Mouse (Mus musculus): Measurements from ENCODE around the gene Slc4a5. TPM values are rescaled to one million over a fixed set of nuclear protein-coding genes. Genes with fewer than 3 reads are reported as not detected.

The Slc4a5 gene
- polyA plus RNA-seq, 1 experiment from 2014 or later, result 0.05 TPM

DNA sequence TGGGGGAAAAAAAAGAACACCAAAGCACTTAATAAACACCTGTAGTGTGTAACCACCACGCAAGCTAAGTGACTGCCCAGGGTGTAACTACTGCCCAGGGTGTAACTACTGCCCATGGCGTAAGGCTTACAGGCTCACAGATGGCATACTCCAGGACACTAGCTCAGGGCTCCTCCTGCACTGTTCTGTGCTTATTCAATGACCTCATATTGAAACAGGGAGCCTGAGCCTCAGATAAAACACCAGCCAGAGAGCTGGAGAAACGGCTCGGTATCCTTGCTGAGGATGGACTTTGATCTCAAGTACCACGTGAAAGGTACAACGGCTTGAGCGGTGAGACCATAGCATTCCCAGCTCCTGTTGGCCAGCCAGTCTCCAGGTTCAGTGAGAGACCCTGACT lies 92.4 kb downstream of the Slc4a5 start:
- 83% methylated on average over 7 of the region's 7 CpGs for WGBS (ENCODE audit: insufficient replicate concordance)
- Histone ChIP-seq H3K27me3 (ENCODE audit: insufficient read depth, low read length) (no peaks in the 10 kb centered on the region), H3K27ac (ENCODE audit: low read depth) (no peak overlapping the region), H3K36me3 (replicated peaks; ENCODE audit: insufficient read depth, low read length) (peaks cover 45% of the 10 kb centered on the region), H3K4me2 (ENCODE audit: low read depth, low read length) (no peak overlapping the region), H3K4me3 (ENCODE audit: low read depth, low read length) (no peak overlapping the region), H3K9me3 (ENCODE audit: low read length) (no peaks in the 10 kb centered on the region), H3K4me1 (ENCODE audit: insufficient read depth) (peaks cover 23% of the 10 kb centered on the region), H3K9ac (replicated peaks) (peak overlapping the region; percentile 30; the same call in 1 of the 2 replicates)
- DNase-seq (no peak), ATAC-seq (peak; percentile 31; the same call in 1 of the 2 replicates)
- TF ChIP-seq EP300 (IDR thresholded peaks at IDR 0.05; ENCODE audit: low read depth) (no peak), CTCF (IDR thresholded peaks at IDR 0.05; ENCODE audit: low read depth) (no peak)

DNA sequence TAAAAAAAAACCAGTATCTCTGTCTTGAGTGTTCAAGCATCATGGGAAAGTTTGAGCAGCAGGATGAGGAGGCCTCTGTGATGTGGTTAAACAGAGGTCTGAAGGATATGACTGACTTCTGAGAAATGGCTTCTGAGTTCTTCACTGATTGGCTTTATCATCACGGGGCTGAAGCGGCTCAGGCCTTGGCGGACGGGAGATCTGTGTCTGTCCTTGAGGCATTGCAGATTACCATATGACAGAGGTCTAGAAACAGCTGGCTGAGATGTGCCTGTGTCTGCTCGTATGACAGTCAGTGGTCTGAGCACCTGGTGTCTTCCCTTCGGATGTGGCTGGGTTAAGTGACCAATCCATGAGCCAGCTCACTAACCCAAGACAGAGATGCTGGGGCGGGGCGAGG lies 92.9 kb downstream of the Slc4a5 start:
- Histone ChIP-seq H3K9me3 (ENCODE audit: low read length) (no peaks in the 10 kb centered on the region), H3K4me1 (ENCODE audit: insufficient read depth) (peaks cover 23% of the 10 kb centered on the region), H3K4me2 (ENCODE audit: low read depth, low read length) (no peak overlapping the region), H3K9ac (replicated peaks) (no peak overlapping the region), H3K27me3 (ENCODE audit: insufficient read depth, low read length) (no peaks in the 10 kb centered on the region), H3K4me3 (ENCODE audit: low read depth, low read length) (no peak overlapping the region), H3K36me3 (replicated peaks; ENCODE audit: insufficient read depth, low read length) (peaks cover 45% of the 10 kb centered on the region), H3K27ac (ENCODE audit: low read depth) (no peak overlapping the region)
- DNase-seq (no peak), ATAC-seq (peak; percentile 36)
- WGBS (ENCODE audit: insufficient replicate concordance), result 77% methylated on average over 8 of the region's 8 CpGs
- TF ChIP-seq EP300 (IDR thresholded peaks at IDR 0.05; ENCODE audit: low read depth) (peak; percentile 84), CTCF (IDR thresholded peaks at IDR 0.05; ENCODE audit: low read depth) (no peak)

DNA sequence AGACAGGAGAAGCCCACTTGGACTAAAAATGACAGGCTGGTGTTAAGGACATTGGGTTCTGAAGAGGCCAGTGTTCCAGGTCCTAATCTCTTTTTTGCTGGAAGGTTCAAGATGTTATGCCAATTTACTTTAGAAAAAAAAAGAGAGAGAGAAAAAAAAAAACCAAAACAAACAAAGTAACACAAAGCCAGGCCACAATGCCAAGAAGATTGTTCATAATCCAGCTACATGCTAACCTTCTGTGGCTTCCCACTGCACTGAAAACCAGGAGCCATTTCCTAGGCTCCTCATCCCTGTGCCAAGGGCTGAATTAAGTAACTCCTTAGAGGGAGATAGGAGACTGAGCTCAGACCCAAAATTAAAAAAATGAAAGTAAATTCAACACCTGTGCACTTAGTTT lies 95.7 kb downstream of the Slc4a5 start:
- ATAC-seq (no peak), DNase-seq (no peak)
- TF ChIP-seq CTCF (IDR thresholded peaks at IDR 0.05; ENCODE audit: low read depth), result no peak
- no peak for TF ChIP-seq EP300 (IDR thresholded peaks at IDR 0.05; ENCODE audit: low read depth)
- Histone ChIP-seq H3K4me1 (ENCODE audit: insufficient read depth) (peaks cover 23% of the 10 kb centered on the region), H3K4me2 (ENCODE audit: low read depth, low read length) (peak overlapping the region; percentile 97), H3K27ac (ENCODE audit: low read depth) (no peak overlapping the region), H3K9ac (replicated peaks) (no peak overlapping the region), H3K27me3 (ENCODE audit: insufficient read depth, low read length) (no peaks in the 10 kb centered on the region), H3K4me3 (ENCODE audit: low read depth, low read length) (peak overlapping the region; percentile 85), H3K36me3 (replicated peaks; ENCODE audit: insufficient read depth, low read length) (peaks cover 30% of the 10 kb centered on the region), H3K9me3 (ENCODE audit: low read length) (no peaks in the 10 kb centered on the region)

DNA sequence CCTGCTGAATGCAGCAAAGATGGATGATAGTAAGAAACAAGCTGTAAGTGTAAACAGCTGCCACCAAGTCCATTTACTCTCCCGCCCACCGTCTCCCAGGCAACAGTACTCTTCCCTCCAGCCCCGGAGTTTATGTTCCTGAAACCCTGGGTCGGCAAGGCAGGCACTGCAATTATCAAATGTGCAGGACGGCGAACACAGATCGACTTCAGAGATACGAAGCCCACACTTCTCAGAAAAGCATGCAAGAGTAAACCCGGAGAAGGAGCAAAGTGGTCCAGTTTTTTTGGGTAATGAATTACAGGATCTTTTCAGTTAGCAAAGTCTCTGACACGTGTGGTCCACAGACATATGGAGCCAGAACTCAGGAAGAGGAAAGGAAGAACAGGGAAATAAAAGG lies 96.4 kb downstream of the Slc4a5 start:
- ATAC-seq, result no peak
- Histone ChIP-seq H3K4me3 (ENCODE audit: low read depth, low read length) (peak overlapping the region; percentile 85), H3K9me3 (ENCODE audit: low read length) (no peaks in the 10 kb centered on the region), H3K36me3 (replicated peaks; ENCODE audit: insufficient read depth, low read length) (peaks cover 22% of the 10 kb centered on the region), H3K27me3 (ENCODE audit: insufficient read depth, low read length) (no peaks in the 10 kb centered on the region), H3K9ac (replicated peaks) (peak overlapping the region; percentile 75), H3K27ac (ENCODE audit: low read depth) (no peak overlapping the region), H3K4me2 (ENCODE audit: low read depth, low read length) (peak overlapping the region; percentile 97), H3K4me1 (ENCODE audit: insufficient read depth) (peaks cover 23% of the 10 kb centered on the region)
- peak; percentile 43 for DNase-seq
- WGBS (ENCODE audit: insufficient replicate concordance), result 17% methylated on average over 10 of the region's 10 CpGs
- TF ChIP-seq CTCF (IDR thresholded peaks at IDR 0.05; ENCODE audit: low read depth) (no peak), EP300 (IDR thresholded peaks at IDR 0.05; ENCODE audit: low read depth) (no peak)

DNA sequence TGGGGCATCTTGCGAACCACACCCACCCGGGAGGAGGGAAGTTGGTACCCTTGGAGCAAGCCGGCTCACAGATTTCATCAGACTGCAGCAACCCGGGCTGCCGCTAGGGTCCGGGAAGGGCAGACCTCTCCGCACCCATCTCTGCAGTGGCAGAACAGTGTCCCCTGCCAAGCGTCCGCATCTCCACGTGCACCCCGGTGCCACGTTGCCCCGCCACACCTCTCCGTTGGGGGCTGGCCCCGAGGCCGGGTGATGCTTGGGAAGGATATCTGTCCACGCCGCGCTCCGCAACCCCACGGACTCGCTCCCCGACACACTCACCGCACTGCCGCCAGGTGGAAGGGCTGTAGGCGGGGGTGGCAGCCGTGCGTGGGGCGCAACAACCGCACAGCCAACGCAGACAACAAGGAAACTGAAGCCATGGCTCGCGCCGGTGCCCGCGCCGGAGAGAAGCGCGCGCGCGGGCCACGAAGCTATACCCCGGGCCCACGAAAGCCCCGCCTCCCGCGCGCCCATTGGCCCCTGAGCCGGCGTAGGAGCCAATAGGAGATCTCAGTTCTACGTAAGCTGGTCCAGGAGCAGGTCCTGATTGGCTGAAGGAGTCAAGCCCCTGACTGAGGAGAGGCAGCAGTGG lies 97.6 kb downstream of the Slc4a5 start:
- Histone ChIP-seq H3K9me3 (ENCODE audit: low read length) (no peaks in the 10 kb centered on the region), H3K27ac (ENCODE audit: low read depth) (peak overlapping the region; percentile 39; the same call in 1 of the 2 replicates), H3K36me3 (replicated peaks; ENCODE audit: insufficient read depth, low read length) (peaks cover 11% of the 10 kb centered on the region), H3K4me3 (ENCODE audit: low read depth, low read length) (peak overlapping the region; percentile 85), H3K27me3 (ENCODE audit: insufficient read depth, low read length) (no peaks in the 10 kb centered on the region), H3K4me1 (ENCODE audit: insufficient read depth) (peaks cover 19% of the 10 kb centered on the region), H3K4me2 (ENCODE audit: low read depth, low read length) (peak overlapping the region; percentile 97), H3K9ac (replicated peaks) (peak overlapping the region; percentile 75)
- TF ChIP-seq EP300 (IDR thresholded peaks at IDR 0.05; ENCODE audit: low read depth) (no peak), CTCF (IDR thresholded peaks at IDR 0.05; ENCODE audit: low read depth) (peak; percentile 88)
- peak; percentile 92 for DNase-seq
- ATAC-seq, result peak; percentile 96
- WGBS (ENCODE audit: insufficient replicate concordance), result 0% methylated on average over 52 of the region's 52 CpGs

DNA sequence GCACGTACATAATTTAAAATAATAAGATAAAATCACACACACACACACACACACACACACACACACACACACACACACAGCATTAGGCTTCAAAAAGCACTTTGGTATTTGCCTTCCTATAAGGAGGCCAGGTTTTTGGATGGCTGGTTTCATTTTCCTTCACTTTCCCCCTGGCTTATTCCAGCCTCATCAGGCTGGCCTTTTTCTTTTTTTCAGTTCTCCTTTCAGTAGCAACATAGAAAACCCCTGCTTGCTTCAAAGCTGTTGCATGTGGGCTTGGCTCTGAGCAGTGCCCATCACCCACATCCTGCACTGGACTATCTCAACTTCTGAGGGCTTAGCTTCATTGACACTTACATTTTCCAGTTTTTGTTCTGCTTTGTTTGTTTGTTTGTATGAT lies 102.3 kb downstream of the Slc4a5 start:
- Histone ChIP-seq H3K9ac (replicated peaks) (no peak overlapping the region), H3K27ac (ENCODE audit: low read depth) (no peak overlapping the region), H3K36me3 (replicated peaks; ENCODE audit: insufficient read depth, low read length) (no peaks in the 10 kb centered on the region), H3K9me3 (ENCODE audit: low read length) (no peaks in the 10 kb centered on the region), H3K4me2 (ENCODE audit: low read depth, low read length) (no peak overlapping the region), H3K4me3 (ENCODE audit: low read depth, low read length) (no peak overlapping the region), H3K4me1 (ENCODE audit: insufficient read depth) (peaks cover 14% of the 10 kb centered on the region), H3K27me3 (ENCODE audit: insufficient read depth, low read length) (no peaks in the 10 kb centered on the region)
- no peak for DNase-seq
- WGBS (ENCODE audit: insufficient replicate concordance), result 40% methylated on average over 1 of the region's 1 CpGs
- no peak for TF ChIP-seq CTCF (IDR thresholded peaks at IDR 0.05; ENCODE audit: low read depth)
- TF ChIP-seq EP300 (IDR thresholded peaks at IDR 0.05; ENCODE audit: low read depth), result no peak
- no peak for ATAC-seq
